Mouse (Mus musculus) C2C12 (cell line): Measurements from ENCODE around the gene Slc35d1. TPM values are rescaled to one million over a fixed set of nuclear protein-coding genes. Genes with fewer than 3 reads are reported as not detected.

ENCODE experiments used
- H3K27me3 ChIP-seq: one replicate; pipeline ENCODE4 v1.6.1; 2011; ENCODE audit not compliant: control insufficient read depth, insufficient read depth, insufficient read length
- H3K36me3 ChIP-seq: one replicate; pipeline ENCODE4 v1.6.1; 2011; ENCODE audit not compliant: control insufficient read depth, insufficient read depth
- H3K4me3 ChIP-seq: one replicate; pipeline ENCODE4 v1.5.1; 2011; ENCODE audit warnings: mild to moderate bottlenecking, control low read depth; ENCODE audit not compliant: poor library complexity, insufficient read depth, severe bottlenecking
- H3K79me2 ChIP-seq: one replicate; pipeline ENCODE4 v1.6.1; 2011; ENCODE audit not compliant: control insufficient read depth, insufficient read depth
- H3K79me3 ChIP-seq: one replicate; pipeline ENCODE4 v1.6.1; 2011; ENCODE audit warnings: low read depth, control low read depth
- H3ac ChIP-seq: one replicate; pipeline ENCODE3; 2011; ENCODE audit warnings: low read depth; ENCODE audit not compliant: control insufficient read depth, insufficient read length
- CEBPB ChIP-seq: IDR thresholded peaks from one replicate; pipeline ENCODE4 v1.6.1; 2011; ENCODE audit warnings: low read depth, mild to moderate bottlenecking, control low read depth, moderate library complexity
- CTCF ChIP-seq: IDR thresholded peaks from one replicate; pipeline ENCODE4 v1.5.1; 2011; ENCODE audit not compliant: control insufficient read depth, insufficient read depth, insufficient read length
- FOSL1 ChIP-seq: IDR thresholded peaks from one replicate; pipeline ENCODE4 v1.8.0; 2011; ENCODE audit warnings: mild to moderate bottlenecking, low read length; ENCODE audit not compliant: poor library complexity, insufficient read depth, severe bottlenecking
- MAX ChIP-seq: IDR thresholded peaks from one replicate; pipeline ENCODE4 v1.6.1; 2011; ENCODE audit warnings: mild to moderate bottlenecking, control low read depth
- MYOD1 ChIP-seq: IDR thresholded peaks from one replicate; pipeline ENCODE4 v1.6.1; 2011; ENCODE audit warnings: low read depth; ENCODE audit not compliant: control insufficient read depth, insufficient read length
- MYOG ChIP-seq: IDR thresholded peaks from one replicate; pipeline ENCODE4 v1.6.1; 2011; ENCODE audit not compliant: control insufficient read depth, insufficient read length; ENCODE audit errors: extremely low read depth
- USF1 ChIP-seq: IDR thresholded peaks from one replicate; pipeline ENCODE4 v1.6.1; 2011; ENCODE audit warnings: low read depth, mild to moderate bottlenecking, control low read depth, moderate library complexity
- long read RNA-seq, 2 experiments: library from polyadenylated mRNA; unstranded; transcript quantifications; one replicate each; pipeline ENCODE4 v2.0.0; 2019 to 2020
- polyA plus RNA-seq: library from polyadenylated mRNA; unstranded; fragments of >200 nt; fragmentation: generic; extraction: Trizol; gene quantifications from one replicate; pipeline ENCODE4 v1.2.1, GENCODE M21; 2012; ENCODE audit warnings: missing spikeins

Gene Slc35d1
- 4.8 TPM for polyA plus RNA-seq
- long read RNA-seq, experiment 1: 0 reads
- long read RNA-seq, experiment 2, full-length matches to known transcripts: 20 of 26 reads
- long read RNA-seq, experiment 2, partial matches to known transcripts: 2 of 26 reads
- long read RNA-seq, experiment 2, other reads (novel, unspliced or antisense): 4 of 26 reads

DNA sequence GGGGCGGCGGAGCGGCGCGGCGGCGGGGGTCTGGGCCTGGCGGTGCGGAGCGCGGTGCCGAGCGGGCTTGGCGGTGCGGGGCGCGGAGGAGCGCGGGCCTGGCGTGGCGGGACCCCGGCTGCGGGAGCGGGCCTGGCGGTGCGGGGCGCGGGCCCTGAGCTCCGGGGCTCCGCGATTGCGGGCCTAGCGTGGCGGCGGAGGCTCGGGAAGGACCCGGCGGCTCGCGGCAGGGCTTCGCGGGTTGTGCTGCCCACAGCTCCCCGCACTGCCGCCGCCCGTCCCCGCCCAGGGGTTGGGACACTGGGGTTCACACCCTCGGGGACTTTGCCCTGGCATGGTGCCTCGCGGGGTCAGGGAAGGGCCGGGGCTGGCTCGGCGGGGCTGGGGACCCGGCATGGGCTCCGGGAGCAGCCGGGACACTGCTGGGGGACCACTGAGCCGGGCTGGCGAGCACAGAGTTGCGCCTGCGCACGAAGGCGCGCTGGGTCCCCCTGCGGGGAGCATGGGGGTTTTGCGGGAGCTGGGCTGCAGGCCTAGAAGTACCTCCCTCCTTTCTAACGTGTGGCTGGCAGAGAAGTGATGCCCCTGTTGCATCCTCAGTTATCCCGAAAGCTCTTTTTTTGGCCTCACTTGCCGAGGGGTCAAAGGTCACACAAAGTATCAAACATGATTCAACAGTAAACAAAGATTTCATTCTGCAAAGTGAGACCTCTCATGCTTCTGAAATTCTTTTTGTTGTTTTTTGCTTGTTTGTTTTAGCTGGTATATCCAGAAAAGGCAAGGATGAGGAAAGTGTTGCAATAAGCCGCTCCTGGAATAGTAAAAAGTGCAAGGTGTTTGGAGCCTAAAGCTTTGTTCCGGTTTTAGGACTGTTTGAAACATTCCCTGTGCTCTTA, at the start of gene Slc35d1:
Slc35d1 (minus strand) TSS at position 240 of the 896 bp plus-strand sequence.
- H3K36me3 ChIP-seq: peaks cover 4% of the 10 kb centered on the region
- peaks cover 15% of the 10 kb centered on the region for H3K79me2 ChIP-seq
- peak within 1 kb of the TSS; percentile 65 for H3K4me3 ChIP-seq
- H3K27me3 ChIP-seq: no peaks in the 10 kb centered on the region
- TF ChIP-seq MYOD1 (no peak), MYOG (no peak), CEBPB (no peak), USF1 (no peak), MAX (no peak), FOSL1 (no peak), CTCF (no peak)
- peak within 1 kb of the TSS; percentile 87 for H3ac ChIP-seq
- H3K79me3 ChIP-seq: peaks cover 5% of the 10 kb centered on the region

DNA sequence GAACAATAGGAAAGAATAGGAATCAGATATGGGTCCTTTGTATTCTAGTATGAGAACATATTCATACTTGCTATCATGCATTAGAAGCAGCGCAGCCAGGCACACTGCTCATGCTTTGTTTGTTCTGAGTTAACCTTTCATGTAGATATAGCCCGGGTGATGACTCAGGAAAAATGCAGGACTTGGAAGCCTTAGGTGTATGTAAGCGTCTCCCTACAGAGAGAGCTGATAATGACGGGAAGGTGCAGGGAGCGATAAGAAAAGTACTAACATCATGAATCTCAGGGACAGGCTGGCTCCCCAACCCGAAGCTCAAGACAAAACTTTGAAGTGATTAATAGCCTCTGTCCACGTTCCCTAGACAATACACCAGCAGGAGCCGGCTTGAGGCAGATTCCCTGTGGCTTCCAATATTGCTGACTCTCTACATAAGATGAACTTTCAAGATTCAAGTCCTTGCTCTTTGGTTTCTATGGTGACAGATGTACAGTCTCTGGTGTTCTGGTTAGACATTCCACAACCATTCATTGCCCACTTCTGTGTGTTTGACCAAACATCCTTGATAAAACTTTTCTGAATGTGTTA, 48.9 kb upstream of the Slc35d1 start:
- no peaks in the 10 kb centered on the region for H3K79me2 ChIP-seq
- no peak overlapping the region for H3K4me3 ChIP-seq
- no peaks in the 10 kb centered on the region for H3K27me3 ChIP-seq
- no peak overlapping the region for H3ac ChIP-seq
- no peaks in the 10 kb centered on the region for H3K36me3 ChIP-seq
- TF ChIP-seq CEBPB (no peak), CTCF (no peak), MYOD1 (peak; percentile 41), MAX (no peak), USF1 (no peak)
- H3K79me3 ChIP-seq: no peaks in the 10 kb centered on the region

DNA sequence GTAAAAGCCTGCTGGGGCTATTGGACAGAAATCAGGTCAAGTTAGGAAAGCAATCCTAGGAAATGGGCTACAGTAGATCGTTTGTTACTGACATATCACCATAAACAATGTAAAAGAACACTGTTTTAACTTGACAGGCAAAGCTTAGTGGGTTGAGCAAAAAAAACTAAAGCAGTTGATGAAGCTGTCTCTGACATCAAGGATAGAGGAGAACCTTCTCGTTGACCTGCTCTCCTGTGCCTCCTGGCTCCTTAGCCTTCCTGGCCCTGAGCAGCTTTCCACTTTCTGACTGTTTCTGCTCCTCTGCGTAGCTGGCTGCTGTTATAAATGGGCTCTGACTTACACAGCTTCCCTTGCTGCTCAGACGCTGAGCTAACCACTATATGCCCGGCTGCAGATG, 48.4 kb upstream of the Slc35d1 start:
- TF ChIP-seq USF1 (no peak), CTCF (no peak), MYOD1 (no peak), MAX (no peak), MYOG (no peak), CEBPB (no peak), FOSL1 (no peak)
- H3K36me3 ChIP-seq: no peaks in the 10 kb centered on the region

DNA sequence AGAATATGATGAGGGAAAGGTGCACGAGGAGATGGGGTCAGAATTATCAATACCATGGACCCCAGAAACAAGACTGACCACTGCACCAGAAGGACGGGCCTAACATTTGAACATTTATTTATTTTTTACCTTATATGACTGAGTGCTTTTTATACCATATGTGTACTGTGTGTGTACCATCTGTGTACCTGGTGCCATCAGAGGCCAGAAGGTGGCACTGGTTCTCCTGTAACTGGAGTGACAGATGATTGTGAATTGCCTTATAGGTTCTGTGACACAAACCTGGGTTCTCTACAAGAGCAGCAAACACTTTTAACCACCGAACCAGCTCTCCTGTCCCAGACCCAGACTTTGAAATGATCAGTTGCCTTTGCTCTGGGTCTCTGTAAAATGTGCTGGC, 43.9 kb upstream of the Slc35d1 start:
- no peaks in the 10 kb centered on the region for H3K27me3 ChIP-seq
- H3K36me3 ChIP-seq: no peaks in the 10 kb centered on the region
- H3ac ChIP-seq: no peak overlapping the region
- H3K79me3 ChIP-seq: no peaks in the 10 kb centered on the region
- no peak overlapping the region for H3K4me3 ChIP-seq
- TF ChIP-seq MYOG: no peak
- no peak for TF ChIP-seq MAX
- TF ChIP-seq FOSL1: no peak
- TF ChIP-seq USF1: no peak
- no peak for TF ChIP-seq MYOD1
- no peak for TF ChIP-seq CTCF
- no peak for TF ChIP-seq CEBPB
- no peaks in the 10 kb centered on the region for H3K79me2 ChIP-seq

More for the DNA sequence above, 48.4 kb upstream of the Slc35d1 start:
- no peaks in the 10 kb centered on the region for H3K79me3 ChIP-seq
- H3K27me3 ChIP-seq: no peaks in the 10 kb centered on the region
- H3ac ChIP-seq: no peak overlapping the region
- H3K4me3 ChIP-seq: no peak overlapping the region
- no peaks in the 10 kb centered on the region for H3K79me2 ChIP-seq

DNA sequence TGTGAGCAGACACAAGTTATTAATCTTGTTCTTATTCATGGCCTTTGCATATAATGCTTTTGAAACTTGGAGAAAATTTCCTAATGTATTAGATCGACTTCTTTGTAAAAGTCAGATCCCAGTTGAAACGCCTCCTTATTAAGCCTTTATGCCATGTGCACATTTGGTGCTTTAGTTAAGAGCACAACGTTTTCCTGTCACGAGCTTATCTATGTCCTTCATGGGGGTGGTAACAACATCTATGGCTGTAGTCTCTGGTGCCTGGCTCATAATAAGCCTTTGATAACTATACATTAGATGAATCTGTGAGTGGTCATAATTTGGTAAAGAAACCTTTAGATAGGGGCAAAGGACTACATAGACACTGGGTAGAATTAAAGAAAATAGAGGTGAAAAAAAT, 38.9 kb upstream of the Slc35d1 start:
- Histone ChIP-seq H3K27me3 (no peaks in the 10 kb centered on the region), H3ac (no peak overlapping the region), H3K79me2 (no peaks in the 10 kb centered on the region), H3K79me3 (no peaks in the 10 kb centered on the region), H3K4me3 (no peak overlapping the region), H3K36me3 (no peaks in the 10 kb centered on the region)
- TF ChIP-seq MAX (no peak), FOSL1 (no peak), MYOG (no peak), MYOD1 (no peak), CEBPB (no peak), CTCF (no peak), USF1 (no peak)
